Mouse (Mus musculus) liver, adult 2 months (tissue): ENCODE measurements around the gene Babam1. TPM values are rescaled to one million over a fixed set of nuclear protein-coding genes. Genes with fewer than 3 reads are reported as not detected.
"Not testable (repeated sequence)": the region's sequence is repeated elsewhere in the genome, so short reads cannot be mapped to it uniquely, and the experiment has no call there.

Experiments used
- DNase-seq: peaks from one replicate; pipeline ENCODE4 v3.0.0-alpha.2; 2011; ENCODE audit warnings: low read depth, low spot score; ENCODE audit errors: extremely low read depth
- H3K27ac ChIP-seq: fragments of 200-500 bp; replicated peaks from 2 replicates; pipeline ENCODE4 v1.5.1; 2012; ENCODE audit warnings: low read depth, mild to moderate bottlenecking, control low read depth, inconsistent platforms, low read length; ENCODE audit not compliant: insufficient read depth
- H3K27me3 ChIP-seq: fragments of 200-500 bp; 2 replicates; pipeline ENCODE4 v1.6.1; 2012; ENCODE audit warnings: mild to moderate bottlenecking, moderate library complexity, low read length, inconsistent platforms; ENCODE audit not compliant: control insufficient read depth, insufficient read depth
- H3K36me3 ChIP-seq: fragments of 200-500 bp; 2 replicates; pipeline ENCODE4 v1.6.1; 2012; ENCODE audit warnings: low read length, inconsistent platforms; ENCODE audit not compliant: control insufficient read depth, insufficient read depth
- H3K4me1 ChIP-seq: fragments of 200-500 bp; 2 replicates; pipeline ENCODE4 v1.6.1; 2011; ENCODE audit warnings: low read length; ENCODE audit not compliant: control insufficient read depth, insufficient read depth
- H3K4me3 ChIP-seq: fragments of 200-500 bp; 2 replicates; pipeline ENCODE4 v1.5.1; 2011; ENCODE audit warnings: low read depth, mild to moderate bottlenecking, control low read depth, low read length, moderate library complexity; ENCODE audit not compliant: insufficient read depth
- H3K79me2 ChIP-seq: fragments of 200-500 bp; 2 replicates; pipeline ENCODE4 v1.6.1; 2012; ENCODE audit warnings: inconsistent platforms, mild to moderate bottlenecking, low read length, moderate library complexity; ENCODE audit not compliant: control insufficient read depth, insufficient read depth
- H3K9ac ChIP-seq: fragments of 200-500 bp; 2 replicates; pipeline ENCODE4 v1.6.1; 2012; ENCODE audit warnings: low read depth, mild to moderate bottlenecking, control low read depth, inconsistent platforms, low read length
- CTCF ChIP-seq: fragments of 200-500 bp; IDR thresholded peaks from 2 replicates; pipeline ENCODE4 v1.5.1; 2011; ENCODE audit warnings: low read depth, low read length, control low read depth
- POLR2A ChIP-seq: fragments of 200-500 bp; IDR thresholded peaks from 2 replicates; pipeline ENCODE4 v1.6.1; 2011; ENCODE audit warnings: low read length, control low read depth; ENCODE audit not compliant: insufficient read depth; ENCODE audit errors: extremely low read depth
- WGBS: fragments of 180-500 bp; shearing (Covaris S2); methylation state at CpG from one replicate; pipeline ENCODE4 v1.1.7; 2018; 5-methylcytosine and 5-hydroxymethylcytosine counted together
- polyA plus RNA-seq: library from polyadenylated mRNA; depleted of rRNA; stranded (reverse); fragments of >200 nt; gene quantifications from 2 replicates; pipeline ENCODE4 v1.2.3, GENCODE M21; 2012
- total RNA-seq: library from RNA; depleted of rRNA; stranded (reverse); fragments of >200 nt; gene quantifications from 2 replicates; pipeline ENCODE4 v1.2.3, GENCODE M21; 2014

Babam1 gene
- total and polyA plus RNA-seq, 2 experiments = 42.7 to 106 TPM

DNA sequence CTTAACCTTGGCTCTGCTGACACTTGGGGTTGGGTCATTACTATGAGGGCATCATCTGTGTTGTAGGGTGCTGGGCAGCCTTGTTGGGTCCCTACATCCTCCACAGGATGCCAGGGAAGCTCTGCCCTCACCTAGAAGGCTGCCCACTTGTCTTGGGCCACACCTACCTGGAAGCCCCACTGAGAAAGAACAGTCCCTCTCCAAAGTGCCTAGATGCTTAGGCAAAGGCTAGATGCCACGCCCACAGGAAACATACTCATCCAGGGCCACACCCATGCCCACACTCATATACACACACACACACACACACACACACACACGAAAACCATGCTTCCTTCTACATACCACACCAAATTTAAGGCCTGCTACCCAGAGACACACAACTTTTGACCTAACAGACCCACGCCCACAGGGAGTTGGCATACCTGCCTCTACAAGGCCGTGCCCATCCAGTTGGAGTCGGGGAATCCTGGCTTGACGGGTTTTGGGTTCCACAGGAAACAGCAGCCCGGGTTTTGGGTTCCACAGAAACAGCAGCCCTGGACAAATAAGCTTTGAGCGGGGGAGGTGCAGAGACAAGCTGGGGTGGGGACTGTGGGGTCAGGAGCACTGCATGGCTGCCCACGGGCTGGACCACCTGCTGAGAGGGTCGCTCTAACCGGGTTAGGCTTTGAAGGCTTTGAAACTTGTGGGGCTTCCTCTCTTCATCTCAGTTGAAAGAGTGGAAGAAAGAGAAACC, 15.0 kb downstream of the Babam1 start:
- no peak overlapping the region for H3K9ac ChIP-seq
- H3K27me3 ChIP-seq = no peaks in the 10 kb centered on the region
- WGBS = 51% methylated on average over 11 of the region's 11 CpGs
- DNase-seq = no peak
- TF ChIP-seq POLR2A (no peak), CTCF (no peak)
- no peaks in the 10 kb centered on the region for H3K4me1 ChIP-seq
- no peaks in the 10 kb centered on the region for H3K79me2 ChIP-seq
- H3K36me3 ChIP-seq = no peaks in the 10 kb centered on the region
- H3K27ac ChIP-seq = no peak overlapping the region
- H3K4me3 ChIP-seq = no peak overlapping the region

DNA sequence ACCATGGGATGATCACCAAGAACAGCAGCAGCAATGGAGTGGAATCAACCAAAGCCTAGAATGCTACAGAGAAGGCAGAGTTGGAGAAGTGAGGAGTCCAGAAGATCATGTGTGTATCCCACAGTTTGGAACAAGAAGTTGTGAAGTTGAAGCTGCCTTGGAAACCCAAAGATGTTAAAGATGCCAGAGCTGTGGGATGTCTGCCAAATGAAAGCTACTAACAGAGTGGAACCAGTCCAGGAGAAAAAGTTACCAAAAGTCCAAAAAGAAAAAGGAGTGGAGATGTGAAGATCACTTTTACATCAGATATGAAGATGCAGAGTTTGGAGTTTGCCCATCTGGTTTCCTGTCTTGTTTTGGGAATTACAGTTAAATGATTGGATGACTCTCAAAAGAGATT, 25.5 kb downstream of the Babam1 start:
- Histone ChIP-seq H3K36me3 (no peaks in the 10 kb centered on the region), H3K79me2 (no peaks in the 10 kb centered on the region), H3K27ac (no peak overlapping the region), H3K27me3 (no peaks in the 10 kb centered on the region), H3K9ac (no peak overlapping the region), H3K4me1 (peaks cover 1% of the 10 kb centered on the region; the same call in 1 of the 2 replicates), H3K4me3 (no peak overlapping the region)
- TF ChIP-seq POLR2A = no peak
- no peak for TF ChIP-seq CTCF
- DNase-seq = peak; percentile 18

DNA sequence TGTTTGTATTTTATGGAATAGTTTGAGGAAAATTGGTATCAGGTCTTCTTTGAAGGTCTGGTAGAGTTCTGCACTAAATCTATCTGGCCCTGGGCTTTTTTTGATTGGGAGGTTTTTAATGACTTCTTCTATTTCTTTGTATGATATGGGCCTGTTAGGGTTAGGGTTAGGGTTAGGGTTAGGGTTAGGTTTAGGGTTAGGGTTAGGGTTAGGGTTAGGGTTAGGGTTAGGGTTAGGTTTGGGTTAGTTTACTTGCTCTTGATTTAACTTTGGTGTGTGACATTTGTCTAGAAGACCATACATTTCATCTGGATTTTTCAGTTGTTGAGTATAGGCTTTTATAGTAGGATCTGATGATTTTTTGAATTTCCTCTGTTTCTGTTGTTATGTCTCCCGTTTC, 36.3 kb downstream of the Babam1 start:
- H3K4me3 ChIP-seq, DNase-seq: not testable (repeated sequence)
- 85% methylated on average over 1 of the region's 1 CpGs for WGBS

DNA sequence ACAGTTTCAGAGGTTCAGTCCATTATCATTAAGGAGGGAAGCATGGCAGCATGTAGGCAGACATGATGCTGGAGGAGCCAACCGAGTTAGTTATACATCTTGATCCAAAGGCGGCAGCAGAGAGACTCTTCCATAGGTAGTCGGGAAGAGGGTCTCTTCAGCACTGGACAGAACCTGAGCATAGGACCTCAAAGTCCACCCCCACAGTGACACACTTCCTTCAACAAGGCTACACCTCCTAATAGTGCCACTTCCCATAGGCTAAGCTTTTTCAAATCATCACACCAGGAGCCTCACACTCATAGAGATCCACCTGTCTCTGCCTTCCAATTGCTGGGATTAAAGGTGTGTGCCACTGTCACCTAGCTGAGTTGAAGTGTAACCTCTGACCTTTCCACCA, 40.4 kb downstream of the Babam1 start:
- H3K27ac ChIP-seq = no peak overlapping the region
- 55% methylated on average over 3 of the region's 3 CpGs for WGBS
- no peaks in the 10 kb centered on the region for H3K4me1 ChIP-seq
- DNase-seq = no peak
- H3K27me3 ChIP-seq = no peaks in the 10 kb centered on the region
- no peaks in the 10 kb centered on the region for H3K79me2 ChIP-seq
- no peak overlapping the region for H3K4me3 ChIP-seq
- no peaks in the 10 kb centered on the region for H3K36me3 ChIP-seq
- no peak overlapping the region for H3K9ac ChIP-seq
- TF ChIP-seq POLR2A (no peak), CTCF (no peak)

More for the DNA sequence above, 36.3 kb downstream of the Babam1 start:
- not testable (repeated sequence) for H3K27ac ChIP-seq, H3K9ac ChIP-seq, H3K4me1 ChIP-seq, H3K36me3 ChIP-seq, H3K79me2 ChIP-seq, H3K27me3 ChIP-seq

DNA sequence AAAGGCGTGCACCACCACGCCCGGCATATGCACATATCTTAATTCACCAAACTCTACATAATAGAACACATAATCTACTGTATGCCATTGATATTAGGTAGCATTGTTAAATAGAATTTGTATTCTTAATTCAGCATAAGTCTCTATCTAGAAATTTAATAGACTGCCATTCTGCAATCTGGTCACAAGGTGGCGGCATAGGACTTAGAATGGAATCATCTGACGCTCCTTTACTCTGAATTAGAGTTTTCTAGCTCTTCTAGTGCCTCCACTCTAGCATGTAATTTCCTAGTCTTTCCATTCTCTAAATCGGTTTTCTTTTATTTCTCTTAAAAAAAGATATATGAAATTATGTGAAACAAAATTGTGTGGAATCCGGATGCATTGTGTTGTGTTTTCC, 44.7 kb downstream of the Babam1 start:
- no peak overlapping the region for H3K9ac ChIP-seq
- TF ChIP-seq POLR2A = no peak
- peak; percentile 53 for TF ChIP-seq CTCF
- no peaks in the 10 kb centered on the region for H3K27me3 ChIP-seq
- under 1% methylated on average over 7 of the region's 7 CpGs for WGBS
- DNase-seq = peak; percentile 53
- H3K27ac ChIP-seq = no peak overlapping the region
- H3K4me3 ChIP-seq = no peak overlapping the region
- H3K4me1 ChIP-seq = no peaks in the 10 kb centered on the region
- H3K79me2 ChIP-seq = no peaks in the 10 kb centered on the region
- H3K36me3 ChIP-seq = no peaks in the 10 kb centered on the region

DNA sequence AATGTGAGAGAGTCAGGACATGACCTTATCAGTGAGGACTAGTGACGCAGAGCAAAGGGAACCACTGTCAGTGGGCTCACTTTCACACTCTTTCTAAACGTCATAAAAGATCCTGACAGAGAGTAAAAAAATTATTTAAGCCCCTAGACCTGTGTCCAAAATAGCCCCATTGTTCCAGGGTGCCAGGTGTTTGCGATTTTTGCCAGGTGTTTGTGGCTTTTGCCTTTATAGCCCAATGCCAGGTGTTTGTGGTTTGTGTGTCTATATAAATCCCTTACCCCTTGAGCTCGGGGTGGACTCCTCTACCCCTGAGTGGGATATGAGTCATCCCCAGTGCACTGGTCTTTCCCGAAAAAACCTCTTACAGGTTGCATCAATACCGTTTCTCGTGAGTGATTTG, 48.4 kb downstream of the Babam1 start:
- DNase-seq = no peak
- Histone ChIP-seq H3K9ac (no peak overlapping the region), H3K4me3 (no peak overlapping the region), H3K79me2 (no peaks in the 10 kb centered on the region), H3K27ac (no peak overlapping the region), H3K4me1 (no peaks in the 10 kb centered on the region), H3K27me3 (no peaks in the 10 kb centered on the region), H3K36me3 (no peaks in the 10 kb centered on the region)
- WGBS = 76% methylated on average over 7 of the region's 7 CpGs
- TF ChIP-seq POLR2A (no peak), CTCF (no peak)
